Mouse (Mus musculus): Measurements from ENCODE around the gene Slc26a11. TPM values are rescaled to one million over a fixed set of nuclear protein-coding genes. Genes with fewer than 3 reads are reported as not detected.

Slc26a11 gene
- total and polyA plus RNA-seq, 3 experiments, result 2.0 to 9.9 (median 2.2) TPM

GRCm38 (mm10) chr11:119338271-119339059 lies 16.9 kb upstream of the Slc26a11 start:
- DNase-seq, result no peak
- intact Hi-C loops (cut with DNase I), result loop anchor here (1.0 kb wide), 2 partner anchors 25 to 66 kb away; no protein-coding TSS in a partner anchor
- Histone ChIP-seq H3K9ac (ENCODE audit: low read depth, low read length) (no peak overlapping the region), H3K4me3 (no peak overlapping the region), H3K79me2 (replicated peaks; ENCODE audit: control insufficient read depth, insufficient read depth, low read length) (no peaks in the 10 kb centered on the region), H3K27me3 (ENCODE audit: control insufficient read depth, insufficient read depth, low read length) (no peaks in the 10 kb centered on the region), H3K36me3 (ENCODE audit: control insufficient read depth, insufficient read depth, low read length) (no peaks in the 10 kb centered on the region), H3K27ac (no peak overlapping the region), H3K4me1 (ENCODE audit: control insufficient read depth, insufficient read depth, low read length) (no peaks in the 10 kb centered on the region)
- 69% methylated on average over 10 of the region's 10 CpGs for WGBS
- TF ChIP-seq CTCF (IDR thresholded peaks at IDR 0.05) (no peak), POLR2A (IDR thresholded peaks at IDR 0.05; ENCODE audit: insufficient read depth, low read depth, low read length) (no peak), EP300 (IDR thresholded peaks at IDR 0.05; ENCODE audit: insufficient read depth, low read depth, low read length) (no peak)

- 53% methylated on average over 5 of the region's 5 CpGs for WGBS
- H3K27ac ChIP-seq, result no peak overlapping the region
- intact Hi-C loops (cut with DNase I), result loop anchor here (1.0 kb wide), 2 partner anchors 24 to 65 kb away; no protein-coding TSS in a partner anchor
- H3K4me1 ChIP-seq (ENCODE audit: control insufficient read depth, insufficient read depth, low read length), result no peaks in the 10 kb centered on the region
- no peaks in the 10 kb centered on the region for H3K79me2 ChIP-seq (replicated peaks; ENCODE audit: control insufficient read depth, insufficient read depth, low read length)
- no peak overlapping the region for H3K4me3 ChIP-seq
- DNase-seq, result no peak
- TF ChIP-seq EP300 (IDR thresholded peaks at IDR 0.05; ENCODE audit: insufficient read depth, low read depth, low read length) (no peak), CTCF (IDR thresholded peaks at IDR 0.05) (no peak), POLR2A (IDR thresholded peaks at IDR 0.05; ENCODE audit: insufficient read depth, low read depth, low read length) (no peak)
- no peaks in the 10 kb centered on the region for H3K27me3 ChIP-seq (ENCODE audit: control insufficient read depth, insufficient read depth, low read length)
- H3K36me3 ChIP-seq (ENCODE audit: control insufficient read depth, insufficient read depth, low read length), result no peaks in the 10 kb centered on the region
- H3K9ac ChIP-seq (ENCODE audit: low read depth, low read length), result no peak overlapping the region
Measured at GRCm38 (mm10) chr11:119339179-119339578, 16.2 kb upstream of the Slc26a11 start.

GRCm38 (mm10) chr11:119339637-119340036 lies 15.7 kb upstream of the Slc26a11 start:
- no peak overlapping the region for H3K4me3 ChIP-seq
- 4% methylated on average over 5 of the region's 5 CpGs for WGBS
- intact Hi-C loops (cut with DNase I), result loop anchor here (1.0 kb wide), 2 partner anchors 24 to 65 kb away; no protein-coding TSS in a partner anchor
- H3K79me2 ChIP-seq (replicated peaks; ENCODE audit: control insufficient read depth, insufficient read depth, low read length), result no peaks in the 10 kb centered on the region
- no peaks in the 10 kb centered on the region for H3K27me3 ChIP-seq (ENCODE audit: control insufficient read depth, insufficient read depth, low read length)
- no peak overlapping the region for H3K27ac ChIP-seq
- TF ChIP-seq POLR2A (IDR thresholded peaks at IDR 0.05; ENCODE audit: insufficient read depth, low read depth, low read length) (no peak), EP300 (IDR thresholded peaks at IDR 0.05; ENCODE audit: insufficient read depth, low read depth, low read length) (no peak), CTCF (IDR thresholded peaks at IDR 0.05) (peak; percentile 90)
- no peaks in the 10 kb centered on the region for H3K4me1 ChIP-seq (ENCODE audit: control insufficient read depth, insufficient read depth, low read length)
- no peak overlapping the region for H3K9ac ChIP-seq (ENCODE audit: low read depth, low read length)
- H3K36me3 ChIP-seq (ENCODE audit: control insufficient read depth, insufficient read depth, low read length), result no peaks in the 10 kb centered on the region
- DNase-seq, result peak; percentile 64 to 79

- Histone ChIP-seq H3K27ac (no peak overlapping the region), H3K4me3 (no peak overlapping the region), H3K9ac (ENCODE audit: low read depth, low read length) (no peak overlapping the region), H3K79me2 (replicated peaks; ENCODE audit: control insufficient read depth, insufficient read depth, low read length) (no peaks in the 10 kb centered on the region), H3K36me3 (ENCODE audit: control insufficient read depth, insufficient read depth, low read length) (no peaks in the 10 kb centered on the region), H3K27me3 (ENCODE audit: control insufficient read depth, insufficient read depth, low read length) (no peaks in the 10 kb centered on the region), H3K4me1 (ENCODE audit: control insufficient read depth, insufficient read depth, low read length) (no peaks in the 10 kb centered on the region)
- peak in 1 of 2 experiments; percentile 32 for DNase-seq
- intact Hi-C loops (cut with DNase I), result no loop called here
- TF ChIP-seq CTCF (IDR thresholded peaks at IDR 0.05), result no peak
- TF ChIP-seq EP300 (IDR thresholded peaks at IDR 0.05; ENCODE audit: insufficient read depth, low read depth, low read length), result no peak
- no peak for TF ChIP-seq POLR2A (IDR thresholded peaks at IDR 0.05; ENCODE audit: insufficient read depth, low read depth, low read length)
- WGBS, result 75% methylated on average over 8 of the region's 8 CpGs
Measured at GRCm38 (mm10) chr11:119344178-119344577, 11.2 kb upstream of the Slc26a11 start.

GRCm38 (mm10) chr11:119344865-119345264 lies 10.5 kb upstream of the Slc26a11 start:
- Histone ChIP-seq H3K79me2 (replicated peaks; ENCODE audit: control insufficient read depth, insufficient read depth, low read length) (no peaks in the 10 kb centered on the region), H3K4me3 (no peak overlapping the region), H3K36me3 (ENCODE audit: control insufficient read depth, insufficient read depth, low read length) (no peaks in the 10 kb centered on the region), H3K9ac (ENCODE audit: low read depth, low read length) (no peak overlapping the region), H3K4me1 (ENCODE audit: control insufficient read depth, insufficient read depth, low read length) (no peaks in the 10 kb centered on the region), H3K27me3 (ENCODE audit: control insufficient read depth, insufficient read depth, low read length) (no peaks in the 10 kb centered on the region), H3K27ac (no peak overlapping the region)
- DNase-seq, result no peak
- 59% methylated on average over 6 of the region's 6 CpGs for WGBS
- intact Hi-C loops (cut with DNase I), result no loop called here
- TF ChIP-seq CTCF (IDR thresholded peaks at IDR 0.05), result no peak

- TF ChIP-seq POLR2A (IDR thresholded peaks at IDR 0.05; ENCODE audit: insufficient read depth, low read depth, low read length) (no peak), EP300 (IDR thresholded peaks at IDR 0.05; ENCODE audit: insufficient read depth, low read depth, low read length) (no peak), CTCF (IDR thresholded peaks at IDR 0.05) (no peak)
- no peak overlapping the region for H3K27ac ChIP-seq
- H3K79me2 ChIP-seq (replicated peaks; ENCODE audit: control insufficient read depth, insufficient read depth, low read length), result no peaks in the 10 kb centered on the region
- no peaks in the 10 kb centered on the region for H3K27me3 ChIP-seq (ENCODE audit: control insufficient read depth, insufficient read depth, low read length)
- H3K4me3 ChIP-seq, result no peak overlapping the region
- no peaks in the 10 kb centered on the region for H3K4me1 ChIP-seq (ENCODE audit: control insufficient read depth, insufficient read depth, low read length)
- no peaks in the 10 kb centered on the region for H3K36me3 ChIP-seq (ENCODE audit: control insufficient read depth, insufficient read depth, low read length)
- no peak for DNase-seq
- intact Hi-C loops (cut with DNase I), result no loop called here
- WGBS, result 92% methylated on average over 4 of the region's 4 CpGs
- no peak overlapping the region for H3K9ac ChIP-seq (ENCODE audit: low read depth, low read length)
Measured at GRCm38 (mm10) chr11:119347125-119347524, 8.2 kb upstream of the Slc26a11 start.

All from heart, adult 2 months (tissue).